Mouse (Mus musculus) natural killer cell, adult 2 months (primary cell): ENCODE results near the gene Copg1.

Experiments used
- DNase-seq, 2 experiments: peaks; one replicate each; pipeline ENCODE4 v3.0.0; 2022; ENCODE audit warnings: low spot score in 2 of 2

Gene Copg1

DNA sequence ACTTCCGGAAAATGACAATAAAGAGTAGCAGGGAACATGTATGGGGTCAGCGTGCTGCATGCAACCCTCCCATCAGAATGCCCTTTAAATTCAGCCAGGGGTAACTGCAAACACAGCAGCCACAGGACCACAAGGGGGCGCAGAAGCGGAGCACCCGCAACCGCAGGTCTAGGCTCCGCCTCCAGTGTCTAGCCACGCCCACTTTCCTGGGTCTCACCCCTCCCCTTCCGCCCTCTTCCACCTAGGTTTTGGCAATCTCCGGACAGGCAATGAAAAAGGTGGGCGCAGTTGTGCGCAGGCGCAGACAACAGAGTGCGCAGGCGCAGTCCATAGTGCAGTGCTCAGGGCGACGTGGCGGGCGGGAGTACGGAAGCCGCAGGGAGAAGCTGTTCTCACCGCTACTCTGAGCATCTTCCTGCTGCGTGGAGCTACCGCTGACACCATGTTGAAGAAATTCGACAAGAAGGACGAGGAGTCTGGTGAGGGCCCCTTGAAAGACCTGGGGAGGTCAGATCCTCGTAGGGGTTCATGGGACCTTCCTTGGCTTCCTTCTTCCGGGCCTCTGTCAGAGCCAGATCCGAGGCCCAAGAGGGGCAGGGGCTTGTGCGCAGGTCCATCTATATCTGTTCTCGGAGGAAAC, at the start of gene Copg1:
TSS of gene Copg1 (plus strand) at position 221 of the 640 bp plus-strand sequence.
- peak; percentile 100 for DNase-seq

DNA sequence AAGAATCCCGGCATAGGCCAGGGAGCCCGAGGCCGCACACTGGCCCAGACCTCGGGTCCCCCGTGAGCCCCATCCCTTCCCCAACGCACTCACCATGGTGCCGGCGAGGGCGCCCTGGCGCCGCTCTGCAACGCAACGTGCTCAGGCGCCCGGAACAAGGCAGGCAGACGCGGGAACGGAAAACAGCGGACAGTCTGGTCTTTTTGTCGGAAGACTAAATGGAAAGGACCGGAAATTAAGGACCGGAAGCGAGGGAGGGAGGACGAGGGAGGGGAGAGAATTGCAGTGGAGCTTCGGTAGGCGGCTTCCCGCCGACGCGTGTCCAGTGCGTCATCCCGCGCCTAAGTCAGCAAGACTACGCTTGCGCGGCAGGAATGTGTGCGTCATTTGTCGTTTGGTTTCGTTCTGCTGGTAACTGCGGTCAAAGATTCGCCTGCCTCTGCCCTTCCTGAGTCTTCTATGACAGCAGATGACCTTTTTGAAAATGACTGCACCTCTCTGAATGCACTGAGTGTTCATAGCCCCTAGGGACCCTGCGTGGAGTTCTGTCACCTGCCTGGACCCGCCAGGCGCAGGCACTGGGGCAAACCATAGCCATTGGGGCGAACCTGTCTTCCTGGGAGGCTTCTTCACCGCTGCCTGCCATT, 48.9 kb upstream of the Copg1 start, which contains the start of gene Isy1:
TSS of gene Isy1 (minus strand) at position 248 of the 647 bp plus-strand sequence.
- DNase-seq = peak; percentile 98 to 99

DNA sequence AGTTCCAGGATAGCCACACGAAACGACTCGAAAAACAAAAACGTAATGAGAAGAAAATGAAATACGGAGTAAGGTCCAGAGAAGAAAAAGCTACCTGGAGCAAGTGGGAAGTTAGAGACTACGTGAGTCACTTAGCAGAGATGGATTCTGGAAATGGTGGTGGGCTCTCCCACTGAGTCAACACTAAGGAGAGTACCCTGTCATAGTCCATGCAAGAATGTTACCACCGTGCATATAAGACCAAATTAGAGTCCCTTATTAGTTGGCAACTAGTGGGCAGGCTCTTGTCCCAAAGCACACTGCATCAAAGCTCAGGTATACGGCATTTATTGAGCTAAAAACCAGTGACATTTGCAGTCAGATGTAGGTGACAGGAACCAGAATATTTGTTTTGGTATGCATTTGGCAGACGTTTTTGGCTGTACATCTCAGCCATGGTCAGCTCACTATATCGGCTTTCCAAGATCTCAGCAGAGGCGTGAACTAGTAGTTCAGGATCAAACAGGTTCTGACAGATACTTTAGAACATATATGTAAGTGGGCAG, 47.7 kb upstream of the Copg1 start:
- DNase-seq = no peak

DNA sequence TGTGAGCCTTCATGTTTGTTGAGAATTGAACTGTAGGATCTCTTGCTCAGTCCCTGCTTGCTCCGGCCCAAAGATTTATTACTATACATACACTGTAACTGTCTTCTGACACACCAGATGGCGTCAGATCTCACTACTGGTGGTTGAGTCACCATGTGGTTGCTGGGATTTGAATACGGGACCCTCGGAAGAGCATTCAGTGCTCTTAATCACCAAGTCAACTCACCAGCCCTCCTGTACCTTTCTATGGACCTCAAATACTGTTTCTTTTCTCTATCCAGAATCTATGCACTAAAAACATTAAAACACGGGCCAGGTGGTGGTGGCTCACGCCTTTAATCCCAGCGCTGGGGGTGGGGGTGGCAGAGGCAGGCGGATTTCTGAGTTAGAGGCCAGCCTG, 46.0 kb upstream of the Copg1 start:
- no peak for DNase-seq

DNA sequence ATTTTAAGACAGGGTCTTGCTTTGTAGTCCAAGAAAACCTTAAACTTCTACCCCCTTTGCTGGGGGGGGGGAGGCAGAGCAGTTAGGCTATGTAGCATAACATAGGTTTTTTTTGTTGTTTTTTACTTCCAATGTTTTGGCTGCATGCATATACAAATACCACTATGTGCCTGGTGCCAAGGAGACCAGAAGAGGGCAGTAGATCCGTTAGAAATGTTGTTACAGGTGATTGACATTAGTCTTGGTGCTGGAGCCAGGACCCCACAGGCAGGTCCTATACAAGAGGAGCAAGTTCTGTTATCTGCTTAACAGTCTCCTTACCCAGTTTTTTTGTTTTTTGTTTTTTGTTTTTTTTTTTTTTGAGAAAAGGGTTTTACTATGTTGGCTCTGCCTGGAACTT, 45.4 kb upstream of the Copg1 start:
- peak; percentile 13 to 18 for DNase-seq

DNA sequence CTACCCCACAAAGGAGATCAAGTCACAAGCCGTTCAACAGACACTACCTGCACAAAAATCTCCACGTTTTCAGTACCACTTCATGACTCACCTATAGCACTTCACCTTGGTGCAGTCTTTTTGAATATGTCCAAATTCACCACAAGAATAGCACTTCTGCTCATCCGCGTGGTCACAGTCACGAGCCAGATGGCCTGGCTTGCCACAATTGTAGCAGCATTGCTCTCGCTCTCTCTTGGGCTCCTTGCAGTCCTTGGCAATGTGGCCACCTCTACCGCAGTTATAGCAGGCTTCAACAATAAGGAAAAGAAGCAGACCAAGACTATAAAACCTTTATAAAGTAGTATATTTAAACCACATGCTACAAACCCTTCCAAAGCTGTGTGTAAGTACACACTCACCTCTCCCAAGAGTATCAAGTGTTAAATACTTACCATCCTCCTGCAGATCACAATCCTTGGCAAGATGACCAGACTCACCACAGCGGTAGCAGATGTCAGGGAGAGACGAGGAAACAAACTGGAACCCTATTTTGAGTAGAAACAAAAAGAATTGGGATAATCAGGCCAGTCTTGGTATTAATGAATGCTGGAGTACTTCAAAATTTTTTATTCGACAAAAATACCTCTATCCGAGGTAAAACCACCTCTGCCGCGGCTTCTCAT, 42.5 kb upstream of the Copg1 start:
- no peak for DNase-seq

DNA sequence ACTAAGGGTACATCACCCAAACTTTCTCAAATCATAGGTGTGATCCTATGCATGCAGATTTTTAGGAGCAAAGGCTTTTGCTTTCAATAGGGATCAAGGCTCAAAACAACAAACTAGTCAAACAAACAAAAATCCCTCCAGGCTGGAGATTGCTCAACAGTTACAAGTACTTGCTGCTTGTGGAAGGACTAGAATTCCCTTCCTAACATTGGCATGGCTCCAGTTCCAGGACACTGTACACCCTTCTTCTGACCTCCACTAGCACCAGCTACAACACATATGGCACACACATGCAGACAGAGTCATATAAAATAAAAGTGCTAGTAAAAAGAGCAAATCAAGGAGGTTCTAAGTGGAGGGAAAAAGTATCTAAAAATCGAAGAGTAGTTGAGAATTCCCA, 40.8 kb upstream of the Copg1 start:
- DNase-seq = no peak

DNA sequence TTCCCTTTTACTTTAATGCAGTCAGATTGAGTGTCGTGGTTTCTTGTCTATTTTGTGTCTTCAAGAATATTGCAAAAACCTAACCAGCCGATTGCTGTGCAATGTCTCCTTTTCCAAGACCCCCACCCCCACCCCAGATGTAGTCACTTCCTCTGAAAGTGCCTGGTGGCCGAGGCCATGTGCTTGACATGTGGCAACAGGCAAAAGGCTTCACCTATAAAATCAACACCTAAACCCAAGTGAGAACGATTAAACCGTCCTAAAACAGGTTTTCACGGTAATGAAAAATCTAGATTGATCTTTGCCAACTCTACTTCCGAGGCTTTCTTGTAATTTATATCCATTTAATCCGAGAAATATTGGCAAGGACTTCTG, 37.8 kb upstream of the Copg1 start:
- DNase-seq = peak in 1 of 2 experiments; percentile 17

DNA sequence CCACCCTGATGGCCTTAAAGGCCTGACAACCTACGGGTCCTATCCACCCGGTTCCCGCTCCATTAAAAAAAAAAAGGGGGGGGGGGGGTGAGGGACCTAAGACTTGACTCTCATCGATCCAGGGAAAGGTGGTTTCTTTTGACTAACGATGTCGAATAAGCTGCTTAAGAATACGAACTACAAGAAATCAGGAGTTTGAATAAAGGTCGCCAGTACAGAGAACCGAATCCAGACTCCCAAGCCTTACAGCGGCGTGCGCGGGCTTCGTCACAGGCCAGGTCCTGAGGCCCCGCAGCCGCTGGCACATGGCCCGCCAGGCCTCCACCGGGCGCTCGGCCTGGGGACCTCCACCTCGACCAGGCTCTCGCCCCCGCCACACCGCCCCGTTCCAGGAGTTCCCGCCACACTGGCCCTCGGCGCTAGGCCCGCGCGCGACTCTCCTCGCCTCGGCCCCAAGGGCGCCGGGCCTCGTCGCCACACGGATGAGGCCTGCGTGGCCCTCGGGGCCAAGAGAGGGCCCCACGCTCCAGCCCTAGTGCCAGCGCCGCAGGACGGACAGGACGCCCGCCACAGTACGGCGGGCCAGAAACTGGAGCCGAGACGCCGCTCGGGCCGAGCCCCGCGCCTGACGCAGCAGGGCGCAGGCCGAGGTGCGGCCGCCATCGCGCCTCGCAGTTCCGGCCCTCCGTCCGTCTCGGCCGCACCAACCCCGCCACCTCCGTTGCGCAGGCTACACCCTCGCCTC, 37.3 kb upstream of the Copg1 start:
- DNase-seq = peak in 1 of 2 experiments; percentile 27

DNA sequence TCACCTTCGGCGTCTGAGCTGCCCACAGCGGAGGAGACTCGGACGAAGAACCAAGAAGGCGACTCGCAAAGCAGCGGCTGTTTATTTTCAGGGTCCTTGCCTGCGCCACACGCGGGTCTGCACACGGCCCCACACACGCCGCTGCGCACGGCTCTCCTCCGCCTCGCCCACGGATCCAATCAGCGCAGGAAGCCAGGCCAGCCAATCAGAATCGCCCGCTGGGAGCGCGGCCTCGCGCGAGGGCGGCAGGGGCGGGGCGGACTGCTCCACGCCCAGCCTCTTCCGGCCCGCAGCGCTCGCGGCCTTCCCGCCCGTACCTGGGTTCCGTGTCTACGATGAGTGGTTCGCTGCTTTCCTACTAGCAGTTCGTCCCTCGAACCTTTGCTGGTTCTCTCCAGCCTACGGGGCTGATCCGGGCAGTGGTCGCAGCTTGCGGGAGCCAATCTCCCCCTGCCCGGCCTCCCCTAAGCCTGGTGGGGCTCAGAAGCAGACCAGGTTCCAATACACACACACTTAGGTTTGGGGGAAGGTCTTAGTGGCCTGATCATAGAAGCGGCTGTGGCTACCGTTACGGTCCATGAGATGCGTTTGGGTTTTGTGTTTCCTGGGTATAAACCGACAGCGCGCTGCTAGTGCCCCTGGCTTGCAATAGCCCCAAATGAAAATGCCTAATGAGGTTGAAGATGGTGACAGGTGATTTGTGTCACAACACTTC, 36.6 kb upstream of the Copg1 start, which contains the start of gene Cnbp:
TSS of gene Cnbp (minus strand) at position 207 of the 715 bp plus-strand sequence.
- DNase-seq = peak; percentile 92 to 96

DNA sequence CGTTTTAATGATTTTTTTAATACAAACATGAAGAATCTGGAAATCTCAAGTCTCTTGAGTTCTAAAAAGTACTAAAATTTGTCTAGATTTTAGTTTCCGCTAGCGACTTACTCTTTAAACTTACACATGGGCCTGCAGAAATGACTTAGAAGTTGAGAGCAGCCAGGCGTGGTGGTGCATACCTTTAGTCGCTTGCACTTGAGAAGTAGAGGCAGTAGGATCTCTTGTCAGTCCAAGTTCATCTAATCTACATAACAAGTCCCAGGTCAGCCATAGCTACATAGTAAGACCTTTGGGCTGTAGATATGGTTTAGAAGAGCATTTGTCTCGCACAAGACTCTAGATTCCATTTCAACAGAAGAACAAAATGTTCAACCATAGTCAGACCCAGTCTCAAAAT, 35.7 kb upstream of the Copg1 start:
- DNase-seq = no peak

DNA sequence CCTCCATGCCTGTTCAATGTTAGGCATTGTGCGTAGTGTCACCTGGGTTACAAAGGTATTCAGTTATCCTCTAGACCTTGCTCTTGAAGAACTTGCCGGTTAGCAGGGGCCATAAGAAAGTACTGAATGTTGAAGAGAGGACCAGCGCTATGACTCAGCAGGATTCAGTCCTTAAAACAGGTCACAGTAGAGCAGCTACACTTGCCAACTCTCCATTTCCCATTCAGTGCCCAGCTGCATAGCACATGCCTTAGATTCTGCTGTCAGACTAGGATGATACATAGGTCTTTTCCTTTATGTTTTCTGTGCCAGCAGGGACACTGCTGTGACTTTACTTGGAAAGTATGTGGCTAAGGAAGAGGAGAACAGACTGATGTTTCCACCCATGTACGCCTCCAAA, 34.2 kb upstream of the Copg1 start:
- DNase-seq = no peak

DNA sequence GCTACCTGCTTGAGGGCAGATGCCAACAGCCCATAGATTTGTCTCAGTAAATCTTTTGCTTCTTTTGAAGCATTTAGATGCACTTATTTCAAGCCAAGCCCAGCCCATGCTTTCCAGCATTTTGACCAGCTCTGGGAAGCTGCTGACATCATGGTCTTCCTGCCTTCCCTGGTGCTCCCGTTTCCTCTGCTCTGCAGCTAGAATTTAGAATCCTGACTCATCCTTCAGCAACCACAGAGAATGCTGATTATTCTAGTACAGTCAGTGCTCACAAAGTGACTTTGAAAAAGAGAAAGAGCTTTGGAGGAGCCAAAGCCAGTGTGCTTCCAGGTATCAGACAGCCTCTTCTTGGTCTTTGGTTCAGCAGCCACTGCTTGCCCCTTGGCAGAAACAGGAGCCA, 30.5 kb upstream of the Copg1 start:
- DNase-seq = no peak

DNA sequence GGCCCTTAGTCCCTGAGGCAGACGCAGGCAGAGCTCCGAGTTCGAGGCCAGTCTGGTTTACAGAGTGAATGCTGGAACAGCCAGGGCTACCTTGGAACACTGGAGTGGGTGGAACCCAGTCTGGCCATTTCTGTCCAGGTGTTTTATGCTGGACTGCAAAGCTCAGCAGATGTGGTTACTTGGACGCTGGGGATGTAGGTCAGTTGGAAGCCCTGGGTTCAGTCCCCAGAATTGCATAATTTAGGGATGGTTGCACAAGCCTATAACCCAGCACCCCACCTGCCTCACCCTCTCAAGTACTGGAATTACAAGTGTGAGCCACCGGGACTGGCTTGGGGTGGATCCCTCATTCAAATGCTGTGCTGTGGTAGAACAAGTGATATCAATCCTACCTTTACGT, 21.4 kb upstream of the Copg1 start:
- DNase-seq = no peak

DNA sequence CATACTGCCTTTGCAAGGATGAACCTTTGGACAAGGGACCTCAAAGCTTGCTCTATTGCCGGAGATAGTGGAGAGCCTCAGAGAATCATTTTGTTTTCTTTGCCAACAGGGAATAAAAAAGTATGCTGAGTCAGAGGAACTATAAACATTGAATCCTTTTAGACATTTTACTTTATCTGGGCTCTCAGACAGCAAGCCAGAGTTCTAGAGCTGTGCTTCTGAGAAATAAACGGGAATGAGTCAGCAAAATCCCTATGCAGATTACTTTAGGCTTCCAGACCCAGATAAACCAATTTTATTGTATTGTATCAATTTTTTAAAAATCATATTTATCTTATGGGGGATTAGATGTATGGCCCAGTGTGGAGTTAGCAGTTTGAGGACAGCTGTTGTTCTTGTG, 20.4 kb upstream of the Copg1 start:
- no peak for DNase-seq

DNA sequence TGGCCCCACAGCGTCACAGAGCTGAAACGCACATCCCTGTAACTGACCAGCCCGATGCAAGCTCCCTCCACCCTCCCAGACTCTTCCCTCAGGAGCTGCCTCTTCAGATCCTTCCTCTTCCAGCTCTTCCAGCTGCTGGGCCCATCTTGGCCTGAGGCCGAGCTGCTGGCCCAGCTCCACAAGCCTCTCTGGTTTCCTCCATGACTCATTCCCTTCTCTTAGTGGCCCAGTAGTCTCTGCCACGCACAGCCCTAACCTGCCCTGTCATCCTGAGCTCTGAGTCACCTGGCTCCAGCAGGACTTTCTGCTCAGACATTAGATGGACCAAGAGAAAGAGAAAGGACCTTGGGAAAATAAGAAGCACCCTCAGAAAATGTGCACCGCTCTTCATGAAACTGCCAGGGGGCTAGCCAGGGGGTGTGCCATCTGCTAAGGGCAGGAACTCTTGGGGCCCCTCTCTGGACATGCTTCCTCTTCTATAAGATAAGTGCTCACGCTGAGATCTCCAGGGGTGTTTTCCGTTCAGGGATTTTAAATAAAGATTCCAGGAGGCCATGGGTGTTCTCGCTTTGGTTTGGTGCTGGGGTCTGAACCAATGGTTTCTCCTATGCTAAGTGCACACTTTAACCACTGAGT, 18.6 kb upstream of the Copg1 start:
- DNase-seq = no peak

DNA sequence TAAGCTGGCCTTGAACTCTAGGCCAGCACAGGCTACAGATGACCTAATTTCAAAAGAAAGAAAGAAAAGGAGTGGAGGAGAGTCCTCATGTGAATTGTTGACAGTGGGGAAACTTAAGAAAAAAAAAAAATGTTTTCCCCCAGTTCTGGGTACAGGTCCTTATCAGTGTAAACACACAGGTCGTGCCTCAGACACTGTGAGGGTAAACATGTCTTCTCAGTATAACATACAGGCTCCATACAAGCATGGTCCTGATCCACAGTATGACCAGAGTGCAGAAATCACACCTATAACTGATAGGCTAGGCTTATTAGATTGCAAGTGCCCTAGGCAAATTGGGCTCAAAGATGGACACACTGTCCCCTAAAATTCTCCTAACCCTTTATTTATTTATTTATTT, 17.2 kb upstream of the Copg1 start:
- no peak for DNase-seq

DNA sequence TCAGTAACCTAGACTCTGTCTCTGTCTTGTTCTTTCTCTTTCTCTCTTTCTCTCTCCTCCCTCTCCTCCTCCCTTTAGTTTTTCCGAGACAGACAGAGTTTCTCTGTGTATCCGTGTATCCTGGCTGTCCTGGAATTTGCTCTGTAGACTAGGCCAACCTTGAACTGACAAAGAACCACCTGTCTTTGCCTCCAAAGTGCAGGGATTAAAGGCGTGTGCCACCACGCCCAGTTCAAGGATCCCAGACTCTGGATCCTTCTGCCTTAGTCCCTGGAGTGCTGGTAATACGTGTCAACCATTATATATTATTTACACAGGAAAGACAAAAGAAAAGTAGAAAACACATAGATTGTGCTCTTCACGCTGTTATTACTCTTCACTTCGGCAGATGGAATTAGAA, 16.4 kb upstream of the Copg1 start:
- DNase-seq = no peak

DNA sequence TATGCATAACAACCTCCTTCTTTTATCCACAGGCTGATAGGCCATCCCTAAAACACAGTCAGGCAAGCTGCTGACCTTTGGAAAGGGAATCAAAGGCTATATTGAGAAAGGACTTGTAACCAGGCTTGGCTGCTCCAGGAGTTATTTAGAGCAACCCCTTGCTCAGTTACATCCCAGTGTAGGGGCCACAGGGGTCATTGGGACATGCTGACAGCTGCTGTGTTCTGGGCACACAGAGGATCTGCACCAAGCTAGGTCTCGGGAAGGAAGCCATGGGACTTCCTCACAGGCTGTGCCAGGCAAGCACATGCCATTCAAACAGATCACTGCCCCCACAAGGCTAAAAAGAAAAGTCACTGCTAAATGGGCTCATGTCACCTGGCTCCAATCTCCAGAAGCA, 14.5 kb upstream of the Copg1 start:
- DNase-seq = no peak

DNA sequence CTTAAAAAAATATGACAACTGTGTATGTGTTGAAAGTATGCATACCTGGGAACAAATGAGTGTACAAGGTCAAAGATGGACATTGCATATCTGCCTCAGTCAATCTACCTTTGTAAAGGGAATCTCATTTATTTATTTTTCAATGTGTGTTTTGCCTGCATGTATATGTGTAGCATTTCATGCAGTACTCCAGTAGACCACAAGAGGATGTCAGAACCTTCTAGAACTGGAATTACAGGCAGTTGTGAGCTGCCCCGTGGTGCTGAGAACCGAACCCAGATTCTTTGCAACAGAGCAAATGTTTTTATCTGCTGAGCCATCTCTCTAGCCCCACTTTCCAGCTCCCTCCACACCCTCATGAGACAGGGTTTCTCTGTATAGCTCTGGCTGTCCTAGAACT, 13.7 kb upstream of the Copg1 start:
- no peak for DNase-seq

DNA sequence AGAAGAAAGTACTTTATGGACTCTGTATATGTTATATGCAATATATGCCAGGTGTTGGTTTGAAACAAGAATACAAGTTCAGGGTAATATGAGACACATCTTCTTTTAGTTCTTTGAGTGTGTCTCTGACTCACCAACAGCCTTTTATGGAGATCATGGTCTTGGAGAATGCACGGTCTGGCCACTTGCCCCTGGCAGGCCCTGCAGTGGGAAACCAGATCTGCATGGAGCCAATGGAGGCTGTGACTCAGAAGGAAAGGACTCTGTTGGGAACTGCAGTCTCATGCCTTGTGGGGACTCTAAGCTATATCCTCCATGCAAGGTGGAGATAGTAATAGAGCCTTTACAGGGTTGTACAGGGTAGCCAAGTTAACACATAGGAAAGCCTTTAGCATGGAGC, 12.5 kb upstream of the Copg1 start:
- DNase-seq = no peak
